Mouse (Mus musculus): Measurements from ENCODE around the gene Zfp941.

Gene Zfp941

DNA sequence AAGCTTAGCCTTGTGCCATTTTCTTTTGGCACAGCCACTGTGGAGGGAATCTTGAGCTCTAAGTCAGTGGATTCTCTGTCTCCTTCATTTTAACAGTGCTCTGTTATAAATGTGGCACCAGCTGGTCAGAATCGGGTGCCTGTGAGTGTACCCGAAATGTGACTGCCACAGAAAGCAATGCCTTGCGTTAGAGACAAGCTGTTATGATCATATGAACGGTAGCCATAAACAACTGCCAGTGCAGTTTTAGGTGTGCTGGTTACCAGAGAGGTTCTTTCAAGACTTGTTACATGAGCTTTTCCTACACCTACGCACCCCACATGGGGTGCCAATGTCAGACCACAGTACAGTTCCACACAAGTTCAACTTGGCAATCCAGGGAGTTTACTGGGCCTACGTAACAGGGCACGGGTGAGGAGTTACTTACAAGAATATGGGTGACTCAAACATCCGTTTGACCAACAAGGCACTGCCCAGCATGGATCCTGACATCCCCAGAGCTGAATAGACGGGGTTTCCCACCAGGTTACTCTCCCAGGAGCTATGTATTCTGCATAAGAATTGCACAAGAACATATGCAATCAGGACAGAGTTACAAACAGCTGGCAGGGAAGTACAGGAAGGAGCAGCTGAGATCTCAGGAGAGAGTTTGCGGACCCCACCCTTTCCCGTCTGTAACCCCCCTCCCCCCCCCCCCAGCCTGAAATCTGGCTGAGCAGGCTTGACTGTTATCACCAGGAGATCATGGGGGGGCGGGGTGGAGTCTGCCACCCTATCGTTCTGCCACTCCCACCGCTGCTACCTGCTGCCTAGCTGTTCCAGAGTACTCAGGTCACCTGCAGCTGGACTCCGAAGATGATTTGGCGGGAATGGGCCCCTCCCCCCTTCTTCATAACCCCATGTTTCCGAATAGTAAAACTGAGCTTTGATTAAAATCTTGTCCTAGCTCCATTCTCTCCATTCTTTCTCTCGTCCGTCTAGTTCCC lies 19.1 kb upstream of the Zfp941 start:
- no peak for DNase-seq (ENCODE audit: low spot score)

DNA sequence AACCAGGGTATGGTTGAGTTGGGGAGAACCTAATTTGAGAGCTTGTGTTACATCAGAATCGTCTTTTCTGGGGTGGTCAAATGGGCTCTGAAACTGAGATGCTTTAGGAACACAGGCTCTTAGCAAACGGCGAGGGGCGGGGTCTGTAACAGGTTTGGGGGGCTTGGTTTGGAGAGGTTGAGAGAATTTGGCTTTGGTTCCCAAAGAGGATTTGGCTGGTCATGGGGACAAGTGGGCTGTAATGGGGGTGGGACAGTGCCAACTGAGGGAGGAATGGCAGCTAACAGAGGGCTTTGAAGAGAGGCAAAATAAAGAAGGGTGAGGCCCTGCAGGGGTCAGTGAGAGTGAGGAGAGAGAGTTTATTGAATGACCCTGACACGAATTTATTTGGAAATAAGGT lies 17.6 kb upstream of the Zfp941 start:
- no peak for DNase-seq (ENCODE audit: low spot score)

DNA sequence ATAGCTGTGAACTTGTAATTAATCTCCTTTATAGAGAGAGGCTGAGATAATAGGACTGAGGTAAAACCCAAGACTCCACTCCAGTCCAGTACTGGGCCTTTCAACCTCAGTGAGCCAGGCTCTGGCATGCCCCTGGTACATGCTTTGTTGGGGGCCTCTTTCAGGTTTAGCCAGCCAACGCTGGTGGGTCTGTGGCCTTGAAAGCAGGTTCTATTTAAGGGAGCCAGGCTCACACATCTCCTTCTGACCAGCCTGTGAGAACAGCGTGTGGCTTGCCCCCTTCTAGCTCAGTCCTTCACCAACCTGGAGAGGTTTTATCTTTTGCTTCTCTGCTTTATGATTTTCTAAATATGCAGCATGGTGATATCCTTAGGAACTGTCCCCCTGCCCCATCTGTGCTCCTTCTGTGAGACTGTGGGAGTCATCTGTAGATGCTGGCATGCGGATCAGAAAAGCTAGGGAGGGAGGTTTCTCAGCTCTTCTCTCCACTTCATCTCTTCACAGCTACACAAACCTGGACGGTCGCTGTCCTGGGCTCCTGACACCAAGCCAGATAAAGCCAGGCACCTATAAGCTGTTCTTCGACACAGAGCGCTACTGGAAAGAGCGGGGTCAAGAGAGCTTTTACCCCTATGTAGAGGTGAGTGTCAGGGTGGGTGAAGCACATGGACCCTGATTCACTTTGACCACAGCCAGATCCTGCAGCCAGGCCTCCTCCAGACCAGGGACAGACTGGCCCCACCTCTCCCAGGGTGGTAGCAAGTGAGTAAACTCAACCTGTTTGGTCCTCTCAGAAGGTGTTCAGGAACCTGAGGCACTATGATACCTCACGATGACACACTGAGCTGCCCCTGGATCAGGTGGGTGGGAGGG lies 14.5 kb upstream of the Zfp941 start:
- no peak for DNase-seq (ENCODE audit: low spot score)

DNA sequence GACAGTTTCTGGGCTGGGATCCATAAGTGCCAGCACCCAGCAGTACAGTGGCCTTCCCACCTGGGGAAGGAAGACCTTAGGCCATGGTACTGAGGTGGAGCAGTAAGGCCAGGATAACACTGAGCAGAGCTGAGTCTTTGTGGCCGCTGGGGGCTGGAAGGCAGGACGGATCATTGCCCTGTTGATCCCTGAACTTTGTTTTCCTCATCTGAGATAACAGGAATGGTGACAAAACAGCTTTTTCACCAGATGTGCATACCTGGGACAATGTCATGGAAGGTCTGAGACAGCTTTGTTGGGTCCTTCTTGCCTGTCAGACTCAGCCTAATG lies 13.7 kb upstream of the Zfp941 start:
- no peak for DNase-seq (ENCODE audit: low spot score)

DNA sequence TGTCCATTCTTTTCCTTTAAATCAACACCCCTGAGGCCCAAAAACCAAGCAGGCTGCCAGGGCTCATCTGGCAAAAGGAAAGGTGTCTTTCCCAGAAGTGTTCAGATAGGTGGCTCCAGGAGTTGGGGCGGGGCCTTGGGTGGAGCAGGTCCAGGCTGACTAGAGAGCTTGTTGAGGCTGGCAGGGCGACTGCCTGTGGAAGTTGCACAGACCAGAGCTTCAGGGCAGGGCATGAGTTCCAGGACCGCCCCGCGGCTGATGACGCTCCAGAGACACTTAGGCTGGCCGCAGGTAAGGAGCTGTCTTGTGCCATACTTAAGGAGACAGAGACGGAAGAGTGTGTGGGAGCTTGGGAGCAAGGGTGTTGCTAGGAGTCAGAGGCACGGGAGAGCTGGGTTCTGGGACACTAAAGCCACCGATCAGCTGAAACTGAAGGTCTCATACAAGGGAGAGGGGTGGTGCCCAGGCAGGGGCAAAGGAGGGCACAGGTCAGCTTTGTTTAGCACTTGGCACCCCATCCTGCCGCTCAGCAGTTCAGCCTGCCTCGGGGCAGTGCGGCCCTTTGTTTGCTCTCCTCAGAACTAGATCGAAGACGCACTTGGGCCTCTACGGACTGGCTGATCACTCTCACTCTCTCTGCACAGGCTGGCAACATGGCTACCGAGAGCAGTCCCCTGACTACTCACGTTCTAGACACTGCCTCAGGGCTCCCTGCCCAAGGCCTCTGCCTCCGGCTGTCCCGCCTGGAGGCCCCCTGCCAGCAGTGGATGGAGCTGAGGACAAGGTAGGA lies 13.2 kb upstream of the Zfp941 start, which contains the start of gene Urah:
Urah (plus strand) TSS at position 51 of the 790 bp plus-strand sequence.
- no peak for DNase-seq (ENCODE audit: low spot score)

DNA sequence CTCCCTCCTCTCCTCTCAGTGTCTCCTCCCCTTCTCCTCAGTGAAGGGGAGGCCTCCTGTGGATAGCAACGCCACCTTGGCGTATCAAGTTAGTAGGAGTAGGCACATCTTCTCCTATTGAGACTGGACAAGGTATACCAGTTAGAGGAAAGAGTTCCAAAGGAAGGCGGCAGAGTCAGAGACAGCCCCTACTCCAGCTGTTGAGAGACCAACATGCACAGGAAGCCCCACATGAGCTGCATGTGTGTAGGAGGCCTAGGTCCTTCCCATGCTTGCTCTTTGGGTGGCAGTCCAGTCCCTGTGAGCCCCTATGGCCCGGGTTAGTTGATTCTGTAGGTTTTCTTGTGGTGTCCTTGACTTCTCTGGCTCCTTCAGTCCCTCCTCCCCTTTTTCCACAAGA lies 11.4 kb upstream of the Zfp941 start:
- DNase-seq (ENCODE audit: low spot score), result no peak

DNA sequence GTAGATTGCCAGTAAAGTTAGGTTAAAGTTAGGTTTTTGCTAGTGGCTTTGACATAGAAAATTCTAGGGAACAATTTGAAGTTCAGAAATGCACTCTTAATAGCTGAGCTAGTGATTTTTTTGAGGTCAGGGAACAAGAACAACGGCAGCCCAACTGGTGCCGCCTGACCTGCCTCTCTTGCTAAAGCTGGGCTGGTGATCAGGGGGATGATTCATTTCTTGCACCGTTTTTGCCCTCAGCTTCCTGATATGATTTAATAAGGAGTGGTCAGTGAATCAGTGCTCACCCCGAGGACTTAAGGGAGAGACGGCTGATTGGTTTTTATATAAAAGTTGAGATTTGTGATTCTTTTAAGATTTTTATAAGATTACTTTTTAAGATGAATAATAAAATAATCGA lies 9.5 kb upstream of the Zfp941 start:
- no peak for DNase-seq (ENCODE audit: low spot score)

DNA sequence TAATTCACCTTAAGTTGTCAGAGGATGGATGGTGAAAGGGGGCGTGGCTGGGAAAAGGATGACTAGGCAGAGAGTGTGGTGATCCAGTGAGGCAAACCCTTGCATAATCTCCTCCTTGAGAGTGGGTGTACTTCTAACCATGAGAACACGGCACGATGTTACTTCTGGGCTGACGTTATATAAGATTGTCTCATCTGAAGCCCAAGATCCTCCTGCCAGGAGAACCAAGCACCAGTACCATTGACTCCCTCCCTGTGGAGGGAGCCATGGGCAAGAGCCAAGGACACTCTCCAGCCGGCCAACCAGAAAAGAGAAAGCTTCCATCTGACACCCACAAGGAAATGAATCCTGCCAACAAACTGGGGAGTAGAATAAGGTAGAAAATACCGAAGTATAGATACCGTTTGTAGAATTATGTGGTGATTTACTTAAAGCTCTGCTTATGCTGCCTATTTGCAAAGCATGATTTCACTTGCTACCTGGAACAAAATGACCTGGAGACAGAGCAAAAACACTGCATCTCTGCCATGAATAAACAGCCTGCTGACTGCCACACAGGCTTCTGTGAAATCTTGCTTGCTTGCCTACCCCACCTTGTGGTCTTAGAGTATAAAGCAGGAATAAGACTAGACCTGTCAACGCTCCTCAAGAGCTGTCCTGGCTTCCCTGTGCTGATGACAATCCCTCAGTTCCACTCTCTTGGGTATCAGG lies 6.3 kb upstream of the Zfp941 start:
- no peak for DNase-seq (ENCODE audit: low spot score)

DNA sequence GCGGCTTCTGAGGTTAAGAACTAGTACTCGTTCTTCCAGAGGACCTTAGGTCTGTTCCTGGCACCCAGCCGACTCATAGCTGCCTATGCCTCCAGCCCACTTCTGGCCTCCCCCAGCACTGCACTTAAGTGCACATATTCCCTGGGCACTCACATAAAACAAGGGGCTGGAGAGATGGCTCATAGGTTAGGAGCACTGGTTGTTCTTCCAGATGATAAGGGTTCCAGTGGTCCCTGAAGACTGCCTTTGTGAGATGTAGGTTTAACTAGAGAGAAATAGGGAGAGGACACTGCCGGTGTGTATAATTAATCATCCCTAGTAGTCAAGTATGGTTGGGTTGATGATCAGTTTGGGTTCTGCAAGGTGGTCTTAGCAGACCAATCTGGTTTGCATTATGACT lies 753 bp upstream of the Zfp941 start:
- no peak for DNase-seq (ENCODE audit: low spot score)

DNA sequence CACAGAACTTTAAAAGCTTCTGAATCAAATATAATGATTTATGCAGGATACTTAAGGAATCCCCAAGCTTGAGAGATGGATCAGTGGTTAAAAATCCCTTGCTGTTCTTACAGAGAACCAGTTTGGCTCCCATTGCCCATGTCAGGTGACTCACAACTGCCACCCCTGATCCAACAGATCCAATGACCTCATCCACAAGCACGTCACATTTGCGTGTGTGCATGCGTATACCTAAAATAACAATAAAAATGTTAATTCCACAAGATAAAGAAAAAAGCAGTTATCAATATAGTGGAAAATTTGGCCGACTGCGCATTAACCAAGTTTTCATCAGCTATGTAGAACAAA lies 699 bp downstream of the Zfp941 start:
- DNase-seq (ENCODE audit: low spot score), result no peak

DNA sequence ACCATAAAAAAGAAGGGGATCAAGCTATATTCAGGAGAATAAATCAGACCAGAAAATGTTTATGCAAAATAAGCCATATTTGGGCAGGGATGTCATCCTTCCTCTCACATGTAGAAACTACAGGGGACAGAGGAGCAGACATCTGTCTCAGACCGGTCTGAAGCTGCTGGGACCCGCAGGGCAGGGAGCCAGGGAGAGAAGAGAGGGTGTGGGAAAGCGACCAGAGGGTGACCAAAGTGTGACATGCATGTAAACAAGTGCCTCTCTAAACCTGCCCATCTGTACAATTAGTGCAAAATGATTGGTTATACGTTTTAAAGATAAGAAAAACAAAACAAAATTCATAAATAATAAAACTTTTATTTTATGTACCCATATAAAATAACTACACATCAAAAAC lies 1.8 kb downstream of the Zfp941 start:
- no peak for DNase-seq (ENCODE audit: low spot score)

DNA sequence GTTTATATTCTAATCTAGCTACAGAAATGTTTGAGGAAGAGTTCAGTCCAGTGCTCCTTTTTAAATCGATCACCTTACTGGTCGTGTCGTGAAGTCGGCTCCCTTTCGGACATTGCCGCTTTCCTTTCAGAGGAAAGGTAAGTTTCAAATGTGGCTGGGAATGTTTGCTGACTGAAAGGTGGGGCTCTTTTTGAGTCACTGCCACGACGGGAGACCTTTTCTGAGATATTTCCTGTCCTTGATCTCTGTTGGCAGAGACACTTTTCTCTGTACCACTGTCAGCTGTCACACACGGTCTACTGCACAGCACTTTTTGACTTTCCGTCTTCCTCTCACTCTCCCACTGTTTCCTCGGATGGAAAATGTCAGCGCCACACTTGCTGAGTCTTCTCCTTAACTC lies 9.1 kb downstream of the Zfp941 start:
- no peak for DNase-seq (ENCODE audit: low spot score)

DNA sequence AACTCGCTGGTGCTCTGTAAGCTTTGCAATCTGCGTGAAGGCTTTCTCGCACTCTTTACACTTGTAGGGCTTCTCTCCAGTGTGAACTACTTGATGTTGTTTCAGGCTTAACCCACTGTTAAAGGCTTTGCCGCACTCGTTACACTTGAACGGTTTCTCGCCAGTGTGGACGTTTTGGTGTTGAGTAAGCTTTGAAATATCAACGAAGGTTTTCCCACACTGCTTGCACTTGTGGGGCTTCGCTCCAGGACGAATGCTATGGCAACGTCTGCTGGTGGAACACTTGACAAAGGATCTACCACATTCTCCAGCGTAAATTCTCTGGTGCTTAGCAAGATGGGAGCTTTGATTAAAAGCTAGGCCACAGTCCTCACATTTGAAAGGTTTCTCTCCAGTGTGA lies 10.3 kb downstream of the Zfp941 start:
- no peak for DNase-seq (ENCODE audit: low spot score)

DNA sequence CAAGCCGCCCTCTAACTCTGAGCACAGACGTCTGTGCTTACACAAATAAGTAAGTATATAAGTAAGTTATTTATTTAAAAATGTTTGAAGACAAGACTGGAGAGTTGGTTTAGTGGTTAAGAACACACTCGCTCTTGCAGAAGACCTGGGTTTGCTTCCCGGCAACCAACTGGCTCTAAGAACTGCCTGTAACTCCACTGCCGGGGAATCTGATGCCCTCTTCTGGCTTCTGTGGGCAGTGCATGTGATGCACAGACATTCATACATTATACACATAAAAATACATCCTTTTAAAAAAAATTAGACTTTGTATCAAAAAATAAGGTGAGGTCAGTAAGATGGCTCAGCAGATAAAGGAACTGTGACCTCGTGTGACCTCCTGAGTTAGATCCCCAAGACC lies 11.5 kb downstream of the Zfp941 start:
- no peak for DNase-seq (ENCODE audit: low spot score)

DNA sequence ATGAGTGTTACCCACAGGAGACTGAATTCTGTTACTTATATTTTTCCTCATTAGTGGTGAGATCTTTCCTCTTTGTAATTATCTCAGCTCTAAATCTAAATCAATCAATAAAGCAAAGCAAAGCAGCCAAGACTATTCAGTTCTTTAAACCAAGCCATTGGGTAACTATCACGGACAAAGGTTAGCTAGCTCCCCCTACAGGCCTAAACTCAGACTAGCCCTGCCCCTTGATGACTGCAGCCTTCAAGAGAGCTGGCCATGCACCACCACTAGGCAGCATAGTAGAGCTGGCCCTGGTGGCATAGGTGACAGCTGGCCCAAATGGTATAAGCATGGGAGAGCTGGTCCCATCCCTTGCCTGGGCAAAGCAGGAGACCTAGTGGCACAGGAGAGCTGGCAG lies 16.3 kb downstream of the Zfp941 start:
- DNase-seq (ENCODE audit: low spot score), result no peak

DNA sequence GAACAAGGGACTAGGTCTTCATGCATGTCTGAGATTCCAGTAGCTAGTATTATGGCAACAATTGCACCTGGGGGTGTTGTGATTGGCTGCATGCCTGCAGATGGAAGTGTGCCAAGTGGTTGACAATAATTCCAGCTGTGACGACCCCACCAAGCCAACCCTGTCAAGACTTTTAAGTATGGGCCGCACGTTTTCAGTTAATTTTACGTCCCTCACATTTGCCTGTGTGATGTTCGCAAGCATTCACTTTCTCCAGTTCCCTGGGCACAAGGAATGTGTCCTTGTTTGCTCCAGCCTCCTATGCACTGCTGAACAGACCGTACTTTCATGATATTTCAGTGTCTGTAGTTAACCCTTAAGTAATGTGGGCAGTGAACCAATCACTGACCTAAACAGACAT lies 19.3 kb downstream of the Zfp941 start:
- DNase-seq (ENCODE audit: low spot score), result no peak

DNA sequence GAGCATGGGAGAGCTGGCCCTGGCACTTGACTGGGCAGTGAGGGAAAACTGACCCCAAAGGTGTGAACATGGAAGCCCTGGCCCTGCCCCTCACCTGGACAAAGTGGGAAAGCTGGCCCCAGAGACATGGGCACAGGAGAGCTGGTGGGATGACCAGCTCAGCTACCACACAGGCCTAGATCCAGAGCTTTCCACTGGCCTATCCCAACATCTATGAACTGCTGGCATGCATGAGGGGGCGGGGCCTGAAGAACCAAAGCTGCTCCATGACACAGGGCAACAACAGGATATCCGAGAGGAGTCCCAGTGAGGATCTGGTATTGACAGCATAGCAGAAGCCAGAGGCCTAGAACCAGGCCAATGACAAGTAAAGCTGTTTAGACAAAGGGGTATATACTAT lies 23.8 kb downstream of the Zfp941 start:
- no peak for DNase-seq (ENCODE audit: low spot score)

DNA sequence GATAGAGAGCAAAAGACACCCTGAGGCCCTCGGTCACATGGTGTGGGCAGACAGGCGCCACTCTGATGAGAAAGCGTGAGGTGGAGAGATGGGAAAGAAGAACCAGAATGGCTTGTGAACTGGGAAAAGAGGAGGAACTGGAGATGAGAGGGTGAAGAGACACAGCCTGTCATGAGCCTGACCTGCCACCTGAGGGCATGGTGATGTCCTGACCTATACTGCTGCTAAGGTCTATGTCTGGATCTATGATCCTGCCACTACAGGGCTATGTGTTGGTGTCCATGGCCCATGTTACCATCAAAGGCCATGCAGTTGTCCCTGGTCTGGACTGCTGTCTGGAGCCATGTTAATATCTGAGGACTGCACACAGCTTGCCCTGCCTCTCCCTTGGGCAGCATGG lies 24.4 kb downstream of the Zfp941 start:
- DNase-seq (ENCODE audit: low spot score), result no peak

DNA sequence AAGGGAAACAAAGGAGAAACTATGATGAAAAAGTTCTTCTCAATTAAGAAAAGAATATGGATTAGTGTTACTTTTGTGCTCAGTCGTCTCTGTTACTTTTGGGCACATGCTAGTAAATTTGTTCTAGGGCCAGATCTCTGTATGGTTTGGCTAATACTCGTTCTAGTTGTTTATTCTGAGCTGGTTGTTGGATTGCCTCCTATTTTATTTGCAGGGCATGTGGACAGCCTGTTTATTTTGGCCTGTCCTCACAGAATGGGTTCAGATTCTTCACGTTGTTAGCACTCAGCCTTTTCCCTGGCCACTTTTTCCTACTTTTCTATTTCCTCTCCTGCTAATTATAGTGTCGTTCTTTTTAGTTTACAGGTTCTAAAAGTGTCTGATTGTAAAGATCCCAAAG lies 28.4 kb downstream of the Zfp941 start:
- DNase-seq (ENCODE audit: low spot score), result no peak

DNA sequence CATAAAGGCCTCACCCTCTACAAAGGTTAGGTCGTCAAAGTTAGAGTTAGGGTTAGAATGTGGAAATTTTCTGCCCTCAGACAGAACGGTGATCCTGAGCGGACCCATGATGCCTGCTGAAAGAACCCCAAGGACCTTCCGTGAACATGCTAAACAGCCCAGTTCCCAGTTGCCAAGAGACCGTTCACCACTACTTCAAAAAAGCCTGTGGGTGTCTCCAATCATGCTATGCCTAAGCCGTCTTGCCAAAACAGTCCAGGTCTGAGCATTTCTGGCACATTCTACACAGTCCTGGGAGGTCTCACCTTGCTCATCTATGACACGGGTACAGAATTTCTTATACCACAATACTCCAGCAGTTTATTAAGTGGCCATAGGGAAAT lies 33.9 kb downstream of the Zfp941 start:
- DNase-seq (ENCODE audit: low spot score), result no peak

DNA sequence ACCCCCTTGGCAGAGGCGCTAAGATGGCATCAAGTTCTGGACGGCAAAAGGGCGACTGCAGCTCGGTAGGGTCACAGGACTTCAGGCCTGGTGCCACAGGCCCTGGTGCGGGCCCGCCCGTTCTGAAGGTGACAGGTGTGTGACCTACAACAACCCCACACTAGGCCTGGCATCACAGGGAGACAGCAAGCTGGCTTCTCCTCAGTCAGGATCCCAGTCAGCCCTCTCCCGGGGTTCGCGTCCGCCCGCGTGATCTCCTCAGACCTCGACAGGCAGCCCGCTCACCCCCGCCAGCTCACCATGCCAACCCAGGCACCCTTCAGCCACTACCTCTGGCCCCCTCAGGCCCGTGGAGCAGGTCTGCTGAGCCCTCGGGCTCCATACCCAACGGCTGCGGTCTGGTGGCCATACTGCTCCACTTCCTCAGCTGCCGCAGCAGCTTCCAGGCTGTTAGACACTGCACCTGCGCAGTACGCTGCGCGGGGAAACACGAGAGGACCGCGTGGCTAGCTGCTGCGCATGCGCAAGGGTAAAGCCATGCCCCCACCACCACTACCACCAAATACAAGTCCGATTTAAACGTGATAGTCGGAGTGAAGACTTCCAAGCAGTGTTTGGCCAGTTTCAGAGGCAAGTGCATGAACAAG lies 34.4 kb downstream of the Zfp941 start, which contains the start of gene Syce1:
Syce1 (minus strand) TSS at position 447 of the 647 bp plus-strand sequence.
- no peak for DNase-seq (ENCODE audit: low spot score)
